Mouse (Mus musculus) megakaryocyte, embryonic 14.5 days (primary cell): ENCODE results near the gene Ccni. TPM values are rescaled to one million over a fixed set of nuclear protein-coding genes. Genes with fewer than 3 reads are reported as not detected.
A peak's percentile ranks its signal among the peaks of the same experiment; 100 is the strongest.

Source experiments
- H3K27me3 ChIP-seq: replicated peaks from 2 replicates; pipeline ENCODE3; 2012; ENCODE audit warnings: inconsistent platforms
- H3K36me3 ChIP-seq: replicated peaks from 2 replicates; pipeline ENCODE3; 2012; ENCODE audit warnings: low read length, inconsistent platforms, mixed read lengths
- H3K4me1 ChIP-seq: 2 replicates; pipeline ENCODE4 v1.6.1; 2012; ENCODE audit warnings: inconsistent platforms
- H3K4me3 ChIP-seq: replicated peaks from 2 replicates; pipeline ENCODE3; 2012; ENCODE audit warnings: moderate library complexity, mild to moderate bottlenecking, inconsistent platforms
- H3K9me3 ChIP-seq: 2 replicates; pipeline ENCODE4 v1.6.1; 2012; ENCODE audit warnings: inconsistent platforms
- FLI1 ChIP-seq: IDR thresholded peaks from 2 replicates; pipeline ENCODE4 v1.6.1; 2012; ENCODE audit warnings: low read length, inconsistent platforms, mixed read lengths
- GATA1 ChIP-seq: IDR thresholded peaks from 3 replicates; pipeline ENCODE4 v1.6.1; 2012; ENCODE audit warnings: mixed read lengths, low read length, inconsistent platforms, borderline replicate concordance
- polyA plus RNA-seq: library from polyadenylated mRNA; stranded (reverse); fragments of >175 nt; gene quantifications from 2 replicates; pipeline ENCODE4 v1.2.3, GENCODE M21; 2012; ENCODE audit warnings: low replicate concordance; ENCODE audit not compliant: insufficient read depth

The Ccni gene
- polyA plus RNA-seq, 1 experiment, result 70.2 TPM

- no peaks in the 10 kb centered on the region for H3K27me3 ChIP-seq
- H3K4me1 ChIP-seq, result peaks cover 72% of the 10 kb centered on the region
- no peak for TF ChIP-seq FLI1
- TF ChIP-seq GATA1, result no peak
- H3K4me3 ChIP-seq, result no peak overlapping the region
- no peaks in the 10 kb centered on the region for H3K36me3 ChIP-seq
- no peaks in the 10 kb centered on the region for H3K9me3 ChIP-seq
Measured at GRCm38 (mm10) chr5:93234130-93234529, 27.8 kb upstream of the Ccni start.

DNA sequence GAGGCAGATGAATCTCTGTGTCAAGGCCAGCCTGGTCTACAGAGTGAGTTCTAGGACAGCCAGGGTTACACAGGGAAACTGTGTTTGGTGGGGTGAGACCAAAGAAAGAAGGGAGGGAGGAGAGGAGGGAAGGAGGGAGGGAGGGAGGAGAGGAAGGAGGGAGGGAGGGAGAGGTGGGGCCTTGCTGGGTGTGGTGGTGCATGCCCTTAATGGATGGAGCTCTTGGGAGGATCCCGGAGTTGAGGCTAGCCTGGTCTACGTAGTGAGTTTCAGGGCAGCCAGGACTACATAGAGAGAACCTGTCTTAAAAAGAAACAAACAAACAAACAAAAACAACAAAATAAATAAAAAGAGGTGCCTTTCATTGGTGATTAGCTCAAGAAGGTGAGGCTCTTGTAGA is 26.5 kb upstream of the Ccni start:
- Histone ChIP-seq H3K9me3 (no peaks in the 10 kb centered on the region), H3K4me3 (no peak overlapping the region), H3K4me1 (peaks cover 74% of the 10 kb centered on the region), H3K27me3 (no peaks in the 10 kb centered on the region), H3K36me3 (no peaks in the 10 kb centered on the region)
- TF ChIP-seq GATA1 (no peak), FLI1 (no peak)

DNA sequence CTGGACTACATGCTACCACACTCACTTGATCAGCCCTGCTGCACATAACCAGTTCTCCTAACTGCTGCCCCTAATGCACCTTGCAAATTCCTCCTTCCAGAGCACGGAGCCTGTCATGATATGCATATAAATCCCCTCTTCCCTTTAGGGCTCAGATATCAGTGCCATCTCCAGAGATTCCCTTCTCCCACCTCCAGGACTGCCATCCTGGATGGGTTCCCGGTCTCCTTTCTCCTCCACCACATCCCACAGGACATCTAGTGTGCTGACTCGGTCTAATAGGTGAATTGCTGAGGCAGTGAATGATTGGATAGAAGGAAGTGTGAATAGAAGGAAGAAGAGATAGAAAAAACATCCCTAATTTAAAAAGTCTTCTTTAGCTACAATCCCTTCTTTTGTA is 25.4 kb upstream of the Ccni start:
- H3K4me1 ChIP-seq, result peaks cover 84% of the 10 kb centered on the region
- no peaks in the 10 kb centered on the region for H3K36me3 ChIP-seq
- H3K27me3 ChIP-seq, result no peaks in the 10 kb centered on the region
- H3K4me3 ChIP-seq, result no peak overlapping the region
- TF ChIP-seq FLI1 (no peak), GATA1 (no peak)
- no peaks in the 10 kb centered on the region for H3K9me3 ChIP-seq

DNA sequence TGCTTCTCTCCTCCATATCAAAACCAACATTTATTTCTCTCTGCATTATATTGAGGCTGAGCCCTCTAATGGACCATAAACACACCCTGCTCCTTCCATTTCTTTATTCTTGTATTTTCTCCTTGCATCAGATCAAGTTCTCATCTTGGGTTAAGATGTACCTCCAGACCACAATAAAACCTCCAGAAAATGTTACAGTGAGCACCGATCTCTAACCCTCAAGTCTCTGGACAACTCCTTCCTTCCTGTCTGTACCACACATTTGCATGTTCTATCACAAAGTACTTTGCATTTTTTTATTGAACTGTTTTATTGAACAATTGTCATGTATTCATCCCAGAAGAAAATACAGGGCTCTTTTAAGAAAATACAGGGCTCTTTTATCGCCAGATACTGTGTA is 23.2 kb upstream of the Ccni start:
- peaks cover 7% of the 10 kb centered on the region for H3K27me3 ChIP-seq
- peak overlapping the region; percentile 14 for H3K4me3 ChIP-seq
- peaks cover 81% of the 10 kb centered on the region for H3K4me1 ChIP-seq
- no peaks in the 10 kb centered on the region for H3K9me3 ChIP-seq
- no peaks in the 10 kb centered on the region for H3K36me3 ChIP-seq
- TF ChIP-seq FLI1 (no peak), GATA1 (no peak)

DNA sequence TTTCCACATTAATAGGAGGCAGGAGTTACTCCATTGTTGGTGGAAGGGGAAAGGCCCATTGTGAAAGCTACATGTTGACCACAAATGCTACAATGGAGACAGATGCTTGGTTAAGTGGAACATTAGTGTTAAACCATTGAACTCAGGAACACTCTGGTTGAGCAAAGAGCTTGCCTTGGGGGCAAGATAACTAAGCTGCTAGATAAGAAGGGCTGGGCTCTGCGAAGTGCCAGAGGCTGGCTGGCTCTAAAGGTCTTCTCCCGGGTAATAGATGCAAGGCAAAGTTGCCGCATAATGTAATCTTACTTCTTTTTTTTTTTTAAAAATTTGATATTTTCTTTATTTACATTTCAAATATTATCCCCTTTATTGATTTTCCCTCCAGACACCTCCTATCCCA is 20.9 kb upstream of the Ccni start:
- peaks cover 9% of the 10 kb centered on the region for H3K27me3 ChIP-seq
- no peaks in the 10 kb centered on the region for H3K36me3 ChIP-seq
- H3K4me3 ChIP-seq, result no peak overlapping the region
- H3K9me3 ChIP-seq, result no peaks in the 10 kb centered on the region
- no peak for TF ChIP-seq FLI1
- no peak for TF ChIP-seq GATA1
- H3K4me1 ChIP-seq, result peaks cover 62% of the 10 kb centered on the region

GRCm38 (mm10) chr5:93224549-93224948 is 18.3 kb upstream of the Ccni start:
- peaks cover 41% of the 10 kb centered on the region for H3K4me1 ChIP-seq
- H3K36me3 ChIP-seq, result no peaks in the 10 kb centered on the region
- H3K9me3 ChIP-seq, result no peaks in the 10 kb centered on the region
- H3K4me3 ChIP-seq, result no peak overlapping the region
- TF ChIP-seq GATA1, result no peak
- no peak for TF ChIP-seq FLI1
- peaks cover 9% of the 10 kb centered on the region for H3K27me3 ChIP-seq

- TF ChIP-seq FLI1 (no peak), GATA1 (no peak)
Measured at GRCm38 (mm10) chr5:93221661-93222060, 15.4 kb upstream of the Ccni start.

GRCm38 (mm10) chr5:93218375-93218774 is 12.1 kb upstream of the Ccni start:
- H3K4me3 ChIP-seq, result no peak overlapping the region
- peaks cover 19% of the 10 kb centered on the region for H3K4me1 ChIP-seq
- no peak for TF ChIP-seq FLI1
- TF ChIP-seq GATA1, result no peak
- H3K27me3 ChIP-seq, result peaks cover 2% of the 10 kb centered on the region
- H3K36me3 ChIP-seq, result no peaks in the 10 kb centered on the region
- H3K9me3 ChIP-seq, result peaks cover 8% of the 10 kb centered on the region; the same call in 1 of the 2 replicates

More at GRCm38 (mm10) chr5:93221661-93222060, 15.4 kb upstream of the Ccni start:
- peaks cover 30% of the 10 kb centered on the region for H3K4me1 ChIP-seq
- no peaks in the 10 kb centered on the region for H3K9me3 ChIP-seq
- no peaks in the 10 kb centered on the region for H3K36me3 ChIP-seq
- no peak overlapping the region for H3K4me3 ChIP-seq
- H3K27me3 ChIP-seq, result peaks cover 9% of the 10 kb centered on the region

DNA sequence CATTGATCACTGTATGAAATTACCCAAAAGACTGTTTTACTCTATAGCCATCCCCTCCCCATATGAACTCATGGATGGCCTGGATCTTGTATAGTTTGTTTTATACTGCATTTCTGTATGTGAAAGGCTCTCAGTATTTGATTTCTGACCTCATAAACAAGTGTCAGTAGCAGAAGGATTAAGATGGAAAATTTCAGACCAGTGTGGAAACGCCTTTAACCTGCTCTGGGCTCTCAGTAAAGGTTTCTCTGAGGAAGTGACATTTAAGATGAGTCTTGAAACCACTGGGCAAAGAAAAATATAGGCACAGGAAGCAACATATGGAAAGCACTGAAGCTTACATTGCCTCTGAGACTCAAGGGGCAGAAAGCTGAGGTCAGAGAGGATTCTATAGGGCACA is 1.3 kb upstream of the Ccni start:
- H3K27me3 ChIP-seq, result no peaks in the 10 kb centered on the region
- H3K4me3 ChIP-seq, result peak overlapping the region; percentile 93
- no peaks in the 10 kb centered on the region for H3K9me3 ChIP-seq
- TF ChIP-seq GATA1 (no peak), FLI1 (no peak)
- peaks cover 11% of the 10 kb centered on the region for H3K36me3 ChIP-seq
- peaks cover 47% of the 10 kb centered on the region for H3K4me1 ChIP-seq

- H3K9me3 ChIP-seq, result no peaks in the 10 kb centered on the region
- H3K27me3 ChIP-seq, result no peaks in the 10 kb centered on the region
- TF ChIP-seq GATA1 (no peak), FLI1 (no peak)
- H3K4me3 ChIP-seq, result peak overlapping the region; percentile 93
- H3K36me3 ChIP-seq, result peaks cover 16% of the 10 kb centered on the region
- H3K4me1 ChIP-seq, result peaks cover 44% of the 10 kb centered on the region
Measured at GRCm38 (mm10) chr5:93207006-93207348, 682 bp upstream of the Ccni start.

DNA sequence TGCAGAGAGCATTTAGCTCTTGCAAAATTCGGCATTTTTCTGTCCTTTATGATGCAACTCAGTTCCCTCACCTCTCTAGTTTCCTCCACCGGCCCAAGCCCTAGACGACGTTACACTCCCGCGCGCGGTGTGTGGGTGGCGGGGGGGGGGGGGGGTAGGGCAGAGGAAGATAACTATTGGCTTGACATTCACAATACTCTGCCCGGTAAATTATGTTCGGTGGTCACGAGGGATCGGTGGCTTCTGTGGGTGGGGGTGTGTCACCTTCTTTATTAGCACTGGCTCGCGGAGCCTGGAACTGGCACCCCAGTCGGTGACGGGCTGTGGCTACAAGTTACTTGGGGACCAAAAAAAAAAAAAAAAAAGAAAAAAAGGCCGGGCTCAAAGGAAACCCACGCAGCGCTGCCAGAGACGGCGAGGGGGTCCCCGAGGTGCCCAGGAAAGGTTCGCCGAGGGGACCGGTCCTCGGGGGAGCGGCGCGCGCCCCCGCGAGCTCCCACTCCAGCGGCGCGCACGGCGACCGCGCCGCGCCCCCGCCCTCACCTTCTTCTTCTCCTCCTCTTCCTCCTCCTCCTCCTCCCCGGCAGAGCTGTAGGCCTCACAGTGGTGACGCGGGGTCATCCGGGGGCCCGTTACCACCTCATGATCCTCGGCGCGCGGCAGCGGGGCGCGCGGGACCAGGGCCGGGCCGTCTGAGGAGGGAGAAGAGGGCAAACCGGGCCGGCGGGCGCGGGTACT is 755 bp downstream of the Ccni start:
- Histone ChIP-seq H3K27me3 (no peaks in the 10 kb centered on the region), H3K4me1 (peaks cover 37% of the 10 kb centered on the region), H3K4me3 (peak overlapping the region; percentile 93), H3K9me3 (no peaks in the 10 kb centered on the region), H3K36me3 (peaks cover 30% of the 10 kb centered on the region)
- TF ChIP-seq GATA1, result no peak
- no peak for TF ChIP-seq FLI1
